Mouse (Mus musculus) telencephalon, adult 2 months (tissue): ENCODE measurements around the gene Mdm2.

Experiments
- DNase-seq: peaks from one replicate; pipeline ENCODE4 v3.0.0-alpha.2; 2011; ENCODE audit warnings: low read depth, low spot score

Mdm2 gene

DNA sequence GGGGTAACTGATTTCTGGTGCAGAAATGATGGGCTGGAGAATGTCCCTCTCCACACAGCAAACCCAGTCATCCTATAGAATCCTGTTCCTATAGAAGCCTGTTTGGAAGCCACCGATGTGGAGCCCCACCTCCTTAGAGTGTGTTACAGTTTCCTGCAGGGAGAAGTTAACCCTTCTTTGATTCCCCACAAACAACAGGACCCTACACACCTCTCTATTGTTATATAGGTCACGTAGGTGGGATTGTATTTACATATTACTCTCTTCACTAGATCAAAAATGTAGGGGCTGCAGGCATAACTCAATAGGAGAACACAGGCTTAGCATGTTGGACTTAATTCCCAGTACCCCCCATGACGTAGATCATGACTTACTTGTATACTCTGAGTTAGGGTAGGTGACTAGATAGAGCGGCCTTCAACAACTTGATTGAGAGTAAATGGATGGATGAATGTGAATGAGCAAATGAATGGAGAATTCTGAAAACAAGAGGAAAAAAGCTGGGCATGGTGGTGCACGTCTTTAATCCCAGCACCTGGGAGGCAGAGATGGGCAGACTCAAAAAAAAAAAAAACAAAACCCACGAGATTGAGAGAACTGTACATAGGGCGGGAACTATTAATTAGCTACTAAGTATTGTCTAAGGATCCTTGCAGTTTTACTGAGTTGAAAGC, 53.4 kb downstream of the Mdm2 start:
- DNase-seq = no peak

DNA sequence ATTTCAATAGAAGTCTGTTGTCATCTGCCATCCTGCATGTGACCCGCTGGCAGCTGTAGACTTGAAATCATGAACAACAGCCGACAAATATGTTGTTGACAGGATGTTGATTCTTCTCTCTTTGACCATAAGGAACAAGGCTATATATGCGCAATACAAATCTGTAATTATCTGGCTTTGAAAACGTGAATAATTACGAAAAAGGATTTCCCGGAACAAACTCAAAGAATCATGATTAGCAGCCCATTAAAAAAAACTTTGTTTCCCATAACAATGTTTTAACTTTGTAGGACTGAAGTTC, 53.9 kb downstream of the Mdm2 start:
- DNase-seq = no peak

DNA sequence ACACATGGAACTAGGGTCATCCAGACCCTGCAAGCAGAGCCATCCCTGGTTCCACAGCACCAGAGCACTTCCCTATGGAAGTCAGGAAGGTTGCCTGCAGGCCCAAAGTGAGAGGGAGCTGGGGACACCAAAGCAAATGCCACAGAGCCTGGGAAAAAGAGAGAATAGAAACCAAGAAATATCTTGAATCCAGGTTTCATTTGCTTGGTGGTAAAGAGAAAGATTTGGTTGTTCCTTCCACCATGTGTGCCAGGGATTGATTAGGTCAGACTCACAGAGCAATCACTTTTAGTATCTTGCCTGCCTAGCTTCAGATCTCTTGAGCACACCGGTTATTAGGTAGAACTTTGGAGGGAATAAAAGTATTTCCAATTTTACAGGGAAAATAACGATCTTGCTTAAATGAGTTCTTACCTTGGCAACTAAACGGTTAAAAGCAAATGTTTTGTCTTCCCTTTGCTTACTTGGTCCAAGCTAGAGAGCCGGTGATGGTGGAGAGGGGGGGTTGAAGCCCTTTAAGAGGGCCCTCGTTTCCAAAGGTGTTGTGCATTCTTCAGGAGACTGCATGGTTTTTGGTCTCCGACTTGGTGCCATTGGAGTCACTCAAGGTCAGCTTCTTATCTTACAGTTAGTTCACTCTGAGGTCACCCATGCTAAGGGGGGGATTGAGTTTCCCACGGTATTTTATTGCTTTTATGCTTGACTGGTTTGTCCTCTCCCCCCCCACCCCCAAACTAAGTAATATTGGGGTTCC, 54.5 kb downstream of the Mdm2 start:
- DNase-seq = no peak

DNA sequence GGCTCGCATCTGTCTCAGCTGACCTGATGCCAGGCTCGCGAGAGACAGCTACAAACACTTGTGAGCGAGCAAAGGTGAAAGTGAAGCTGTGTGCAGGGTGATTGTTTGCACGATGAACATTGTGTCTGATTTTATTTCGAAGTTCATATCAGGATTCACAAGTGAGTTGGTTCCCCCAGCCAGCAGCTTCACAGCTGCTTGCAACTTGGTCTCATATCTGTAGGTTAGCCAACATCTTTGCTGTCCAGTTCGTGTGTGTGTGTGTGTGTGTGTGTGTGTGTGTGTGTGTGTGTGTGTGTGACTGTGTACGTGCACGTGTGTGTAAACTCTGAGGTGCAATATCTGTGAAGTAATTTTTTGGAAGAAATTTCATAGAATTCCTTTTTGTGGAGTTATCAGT, 55.1 kb downstream of the Mdm2 start:
- DNase-seq = no peak

- no peak for DNase-seq
Observed at GRCm38 (mm10) chr10:117654576-117655123, 55.9 kb downstream of the Mdm2 start.

DNA sequence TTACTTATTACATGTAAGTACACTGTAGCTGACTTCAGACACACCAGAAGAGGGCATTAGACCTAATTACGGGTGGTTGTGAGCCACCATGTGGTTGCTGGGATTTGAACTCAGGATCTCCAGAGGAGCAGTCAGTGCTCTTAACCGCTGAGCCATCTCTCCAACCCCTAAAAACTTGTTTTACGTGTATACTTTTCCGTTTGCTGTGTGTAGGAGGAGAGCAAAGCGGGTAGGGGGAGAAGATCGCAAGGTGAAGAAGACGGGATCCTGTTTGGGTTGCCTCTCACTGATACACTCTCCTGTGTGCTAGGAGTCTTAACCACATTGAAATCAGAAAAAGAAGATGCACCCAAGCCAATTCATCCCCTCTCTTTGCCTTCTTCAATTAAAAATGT, 56.8 kb downstream of the Mdm2 start:
- no peak for DNase-seq

DNA sequence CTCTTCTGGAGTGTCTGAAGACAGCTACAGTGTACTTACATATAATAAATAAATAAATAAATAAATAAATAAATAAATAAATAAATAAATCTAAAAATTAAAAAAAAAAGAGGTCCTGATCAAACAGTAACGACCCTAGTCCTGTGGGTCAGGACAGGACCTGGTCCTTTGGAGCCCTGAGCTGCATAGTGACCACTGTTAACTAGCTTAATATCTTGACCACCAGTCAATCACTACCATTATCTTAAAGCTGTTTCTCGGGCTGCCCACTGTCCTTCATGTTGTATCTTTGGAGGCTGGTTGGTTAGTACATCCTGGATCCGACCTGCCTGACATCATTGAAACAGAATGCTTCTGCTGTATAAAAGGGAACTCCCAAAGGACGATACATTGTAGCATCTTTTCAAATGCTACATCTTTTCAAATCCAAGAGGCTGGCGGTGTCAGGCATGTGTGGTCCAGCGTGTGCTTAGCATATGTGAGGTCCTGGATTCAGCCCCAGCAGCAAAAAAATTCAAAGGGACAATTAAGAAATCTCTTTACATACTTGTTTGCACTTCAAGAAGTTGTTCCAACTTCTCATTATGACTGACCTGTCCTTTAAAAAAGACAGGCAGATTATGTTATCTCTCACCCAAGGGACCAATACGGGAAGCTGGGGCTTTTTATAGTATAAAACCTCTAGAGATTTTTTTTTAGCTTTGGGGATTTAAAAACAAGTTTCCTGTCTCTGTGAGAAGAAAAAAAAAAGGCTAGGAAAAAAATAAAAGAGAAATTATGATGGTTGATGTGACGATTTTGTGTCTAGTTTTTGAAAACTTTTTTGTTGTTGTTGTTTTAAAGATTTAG, 57.4 kb downstream of the Mdm2 start:
- no peak for DNase-seq

- no peak for DNase-seq
Observed at GRCm38 (mm10) chr10:117652378-117652774, 58.2 kb downstream of the Mdm2 start.

DNA sequence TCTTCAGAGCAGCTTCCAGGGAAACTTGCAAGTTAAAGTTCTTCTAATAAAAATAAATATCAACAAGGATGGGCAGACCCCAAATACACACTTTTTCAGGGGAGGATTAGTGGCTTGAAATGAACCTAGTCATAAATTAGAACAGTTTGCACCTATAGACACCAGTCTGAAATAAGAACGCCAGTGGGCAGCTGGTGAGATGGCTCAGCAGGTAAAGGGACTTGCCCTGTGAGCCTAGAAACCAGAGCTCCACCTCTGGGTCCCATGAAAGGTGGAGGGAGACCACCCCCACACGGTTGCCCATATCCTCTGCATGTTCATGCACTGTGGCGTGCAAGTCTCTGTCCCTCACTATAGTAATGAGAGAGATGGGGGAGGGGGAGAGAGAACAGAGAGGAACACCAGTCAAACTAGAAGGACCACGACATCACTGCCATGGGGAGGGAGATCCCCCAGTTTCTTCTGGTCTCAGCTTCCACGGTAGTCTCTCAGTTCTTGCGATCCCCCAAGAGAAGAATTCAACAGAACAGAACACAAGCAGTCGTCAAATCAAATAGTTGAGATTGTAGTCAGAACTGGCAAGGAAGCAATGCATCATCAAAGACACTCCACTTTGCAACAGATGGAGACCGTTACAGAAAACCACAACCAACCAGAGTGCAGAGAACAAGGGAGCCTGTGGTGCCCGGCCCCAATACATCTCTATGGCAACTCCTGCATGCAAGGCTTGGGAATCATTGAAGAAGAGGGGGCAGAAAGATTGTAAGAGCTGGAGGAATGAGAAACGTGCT, 58.8 kb downstream of the Mdm2 start:
- DNase-seq = peak; percentile 45

DNA sequence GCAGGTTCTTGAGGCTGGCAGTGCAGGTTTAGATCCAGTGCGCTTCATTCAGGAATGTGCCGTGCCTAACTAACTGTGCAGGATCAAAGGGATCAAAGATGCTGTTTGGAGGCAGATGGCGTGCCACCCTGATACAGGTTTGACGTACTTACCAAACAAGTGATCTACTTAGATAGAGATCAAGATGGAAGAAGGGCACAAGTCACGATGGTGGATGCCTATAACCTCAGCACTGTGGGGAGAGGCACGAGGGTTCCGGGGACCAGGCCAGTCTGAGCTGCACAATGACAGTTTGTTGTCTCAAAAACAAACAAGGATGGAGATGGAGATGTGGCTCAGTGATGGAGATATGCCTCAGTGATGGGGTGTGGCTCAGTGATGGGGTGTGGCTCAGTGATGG, 59.8 kb downstream of the Mdm2 start:
- DNase-seq = no peak

DNA sequence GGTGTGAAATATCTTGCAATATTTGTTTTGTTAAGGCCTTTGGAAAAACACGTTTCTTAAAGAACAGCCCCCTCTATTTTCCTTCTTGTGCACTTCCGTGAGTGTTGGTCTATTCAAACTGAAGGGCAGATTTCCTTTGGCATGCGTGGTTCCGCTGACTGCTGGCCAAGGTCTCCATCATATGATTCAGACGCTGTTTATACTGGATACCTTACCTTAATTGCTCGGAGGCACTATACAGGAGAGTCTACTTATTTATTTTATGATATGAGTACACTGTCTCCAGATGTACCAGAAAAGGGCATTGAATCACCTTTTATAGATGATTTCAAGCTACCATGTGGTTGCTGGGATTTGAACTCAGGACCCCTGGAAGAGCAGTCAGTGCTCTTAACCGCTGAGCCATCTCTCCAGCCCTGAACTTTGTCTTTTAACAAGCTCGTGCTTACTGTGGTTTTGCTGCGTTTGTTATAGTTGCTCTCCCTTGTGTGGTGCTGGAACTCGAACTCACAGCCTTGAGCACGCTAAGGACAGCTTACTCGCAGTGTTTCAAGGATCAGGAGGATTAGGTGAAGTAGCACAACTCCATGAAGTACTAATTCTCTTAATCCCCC, 60.4 kb downstream of the Mdm2 start:
- DNase-seq = no peak

DNA sequence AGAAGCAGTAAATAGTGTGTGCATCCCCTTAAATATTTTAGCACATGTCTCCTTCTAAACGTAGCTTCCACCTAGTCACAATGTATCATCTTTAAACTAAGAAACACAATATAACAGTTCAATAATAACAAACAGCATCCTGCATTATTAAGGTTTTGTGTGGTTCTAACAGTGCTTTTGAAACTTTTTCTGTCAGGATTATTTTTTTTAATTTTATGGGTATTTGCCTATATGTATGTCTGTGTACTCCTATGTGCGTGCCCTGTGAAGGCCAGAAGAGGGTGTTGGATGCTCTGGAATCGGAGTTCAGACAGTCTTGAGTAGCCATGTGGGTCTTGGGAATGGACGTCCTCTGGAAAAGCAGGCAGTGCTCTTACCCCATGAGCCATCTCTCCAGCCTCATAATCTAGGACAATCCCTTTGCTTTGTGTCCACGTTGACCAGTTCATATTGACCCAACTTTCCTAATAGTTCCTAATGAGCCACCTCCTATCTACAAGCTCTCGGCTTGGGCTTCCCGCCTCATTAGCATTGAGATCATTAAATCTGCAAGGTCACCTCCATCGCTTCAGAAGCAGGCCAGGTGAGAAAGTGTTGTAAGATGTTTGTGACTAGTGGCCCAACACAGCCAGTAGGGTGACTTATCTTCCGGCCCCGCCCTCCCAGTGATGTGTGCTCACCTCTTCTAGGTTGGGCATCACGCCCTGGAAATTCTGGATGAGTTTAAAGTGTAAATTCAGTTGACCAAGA, 61.1 kb downstream of the Mdm2 start:
- DNase-seq = no peak

DNA sequence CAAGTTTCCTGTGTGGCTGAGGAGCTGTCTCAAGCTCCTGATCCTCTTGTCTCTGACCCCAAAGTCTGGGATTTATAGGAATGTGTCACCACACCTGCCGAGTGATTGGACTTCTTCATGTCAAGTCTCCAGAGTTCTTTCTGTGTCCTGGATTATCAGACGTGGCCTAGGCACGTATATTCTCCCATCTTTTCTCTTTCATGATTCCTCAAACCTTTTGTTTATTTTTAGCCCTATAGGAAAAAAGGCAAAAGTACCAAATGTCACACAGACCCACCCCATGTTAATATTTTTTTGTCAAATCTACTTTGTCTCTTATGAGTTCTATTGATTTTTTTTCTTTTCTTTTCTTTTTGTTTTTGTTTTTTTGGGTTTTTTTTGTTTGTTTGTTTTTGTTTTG, 61.9 kb downstream of the Mdm2 start:
- no peak for DNase-seq

DNA sequence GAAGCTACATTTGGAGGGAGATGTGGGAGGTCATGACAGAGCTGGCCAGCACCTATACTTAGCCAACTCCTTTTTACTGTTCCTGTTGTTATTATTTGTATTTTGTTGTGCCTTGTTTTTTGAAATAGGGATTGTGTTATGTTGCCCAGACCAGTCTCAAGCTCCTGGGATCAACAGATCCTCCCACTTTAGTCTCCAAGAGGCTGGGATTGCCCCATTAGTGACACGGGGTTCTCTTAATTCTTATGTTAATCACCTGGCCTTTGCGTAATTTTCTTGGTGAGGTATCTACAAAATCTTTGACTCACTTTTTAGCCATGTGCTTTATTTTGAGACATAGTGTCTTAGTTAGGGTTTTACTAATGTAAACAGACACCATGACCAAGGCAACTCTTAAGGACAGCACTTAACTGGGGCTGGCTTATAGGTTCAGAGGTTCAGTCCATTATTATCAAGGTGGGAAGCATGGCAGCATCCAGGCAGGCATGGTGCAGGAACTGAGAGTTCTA, 62.5 kb downstream of the Mdm2 start:
- DNase-seq = no peak

GRCm38 (mm10) chr10:117647158-117647505, 63.4 kb downstream of the Mdm2 start:
- DNase-seq = peak; percentile 50

DNA sequence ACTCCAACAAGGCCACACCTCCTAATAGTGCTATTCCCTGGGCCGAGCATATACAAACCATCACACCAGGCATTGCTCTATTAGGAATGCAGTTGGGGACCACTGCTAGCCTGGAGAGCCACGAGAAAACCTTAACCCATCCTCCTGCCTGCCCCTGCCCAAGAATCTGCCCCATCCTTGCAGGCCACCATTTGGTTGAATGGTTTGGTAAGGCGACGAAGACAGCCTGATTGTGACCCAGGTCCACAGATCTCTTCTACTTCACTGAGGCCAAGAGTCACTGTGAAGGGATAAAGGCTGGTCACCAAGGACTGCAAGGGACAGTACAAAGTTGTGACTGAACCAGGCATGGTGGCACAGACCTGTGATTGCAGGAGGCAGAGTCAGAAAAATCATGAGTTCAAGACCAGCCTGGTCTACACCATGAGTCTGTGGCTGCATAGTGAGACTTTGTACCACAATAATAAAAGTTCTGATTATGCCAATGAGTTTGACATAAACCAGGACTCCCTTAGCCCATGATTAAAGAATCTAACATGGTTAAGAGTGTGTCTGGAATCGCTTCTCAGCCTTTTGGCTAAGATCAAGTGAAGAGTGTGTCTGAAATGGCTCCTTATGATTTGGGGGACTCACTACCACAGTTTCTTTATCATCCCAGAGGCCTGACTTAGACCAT, 63.9 kb downstream of the Mdm2 start:
- no peak for DNase-seq

DNA sequence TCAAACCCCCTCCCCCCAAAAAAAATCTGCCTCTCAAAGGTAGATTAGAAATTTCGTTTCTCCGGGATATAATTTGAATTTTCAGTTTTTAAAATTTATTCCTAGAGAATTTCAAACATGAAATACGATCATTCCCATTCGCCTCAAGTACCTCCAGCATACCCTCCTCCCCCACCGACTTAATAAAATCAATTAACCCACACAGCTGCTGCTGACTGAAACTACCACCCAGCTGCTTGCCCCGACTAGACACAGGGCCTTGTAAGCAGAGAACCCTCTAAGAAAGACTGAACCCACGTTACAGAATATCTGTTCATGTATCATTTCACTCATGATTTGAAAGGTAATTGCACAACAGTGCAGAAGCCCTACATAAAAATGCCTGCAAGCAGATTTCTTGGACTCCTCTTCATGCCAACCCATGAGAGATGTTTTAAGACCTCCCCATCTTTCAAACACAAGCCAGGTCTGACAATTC, 65.0 kb downstream of the Mdm2 start:
- DNase-seq = no peak

DNA sequence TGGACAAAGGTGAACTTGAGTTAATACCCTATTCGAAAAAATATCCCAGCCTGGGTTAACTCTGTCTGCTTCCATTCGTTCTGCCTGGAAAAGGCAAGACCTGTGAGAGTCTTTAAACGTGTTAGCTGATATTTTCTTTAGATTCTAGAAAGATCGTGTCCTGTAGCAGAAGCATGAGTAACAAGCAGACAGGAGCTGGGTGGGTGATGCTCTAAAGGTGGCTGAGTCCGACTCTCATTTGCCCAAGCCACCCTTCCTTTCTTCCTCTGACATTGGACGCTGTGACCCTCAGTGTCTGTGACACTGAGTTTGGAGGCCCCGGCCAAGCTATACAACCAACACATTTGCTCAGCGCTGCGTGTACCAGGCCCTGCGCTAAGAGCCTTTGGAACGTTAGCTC, 65.7 kb downstream of the Mdm2 start:
- no peak for DNase-seq

DNA sequence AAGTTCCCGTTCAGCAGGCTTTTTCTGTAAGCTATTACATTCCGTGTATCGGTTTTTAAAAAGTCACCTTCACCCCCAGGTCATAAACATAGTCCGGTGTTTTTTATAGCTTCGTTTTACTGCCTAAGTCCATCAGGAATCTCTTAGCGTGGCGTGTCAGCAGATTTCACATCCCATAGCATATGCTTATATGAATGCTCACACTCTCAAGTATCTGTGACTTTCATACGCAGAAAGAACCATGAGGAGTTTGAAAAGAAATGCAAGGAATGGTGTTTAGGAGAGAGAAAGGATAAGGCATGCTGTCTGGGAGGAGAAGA, 66.2 kb downstream of the Mdm2 start:
- no peak for DNase-seq
